Mouse (Mus musculus) embryo, embryonic 11.5 days (tissue): ENCODE results near the gene Dpm3.

Experiments used
- DNase-seq: peaks from one replicate; pipeline ENCODE4 v3.0.0-alpha.2; 2012; ENCODE audit warnings: low read depth, low spot score

Dpm3 gene

DNA sequence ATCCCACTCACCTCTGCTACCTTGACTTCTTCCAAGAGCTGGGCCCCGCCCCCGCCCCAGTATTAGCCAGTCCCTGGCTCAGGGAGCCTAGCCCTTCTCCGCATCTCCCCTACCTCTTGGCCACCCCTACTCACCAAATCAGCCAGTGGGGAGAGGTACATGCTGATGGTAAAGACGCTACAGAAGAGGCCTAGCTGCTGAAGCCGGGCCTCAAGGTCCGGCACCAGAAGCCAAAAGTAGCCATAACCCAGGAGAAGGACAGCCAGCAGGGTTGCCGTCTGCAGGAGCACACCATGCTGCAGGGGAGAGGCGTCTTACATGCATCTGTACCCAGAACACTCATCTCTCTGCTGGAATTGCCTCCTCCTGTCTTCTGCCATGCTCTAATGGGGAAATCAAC, 9.8 kb downstream of the Dpm3 start:
- no peak for DNase-seq

DNA sequence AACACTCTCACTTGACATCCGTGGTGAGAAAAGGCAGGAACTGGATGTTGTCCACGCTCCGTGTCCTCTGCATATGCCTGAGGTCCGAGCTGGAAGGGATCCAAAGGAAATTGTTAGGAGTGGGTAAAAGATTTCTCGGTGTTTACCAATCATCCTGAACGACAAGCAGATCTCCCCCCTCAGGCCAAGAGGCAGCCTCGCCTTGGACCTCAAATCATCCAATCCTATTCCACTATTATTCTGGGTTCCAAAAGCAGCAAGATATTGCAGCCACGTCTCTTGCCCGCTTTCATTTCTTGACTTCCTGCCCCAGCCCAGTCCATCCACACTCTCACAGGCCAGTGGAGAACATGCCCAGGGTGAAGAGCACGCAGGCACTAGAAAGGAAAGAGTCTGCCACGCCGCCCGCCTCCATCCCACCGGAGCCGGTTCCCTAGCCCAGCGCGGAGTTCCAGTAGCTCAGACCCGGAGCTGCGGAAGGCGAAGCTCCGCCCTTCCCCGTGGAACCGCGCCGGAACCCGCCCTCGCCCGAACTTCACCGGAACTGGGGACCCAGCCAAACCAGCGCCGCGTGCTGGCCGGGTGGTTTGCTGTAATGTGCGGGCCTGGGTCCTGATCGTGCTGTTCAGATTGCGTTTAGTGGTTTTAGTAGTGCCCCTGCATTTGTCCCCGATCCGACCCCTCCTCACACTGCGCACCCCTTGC, 11.0 kb downstream of the Dpm3 start, which contains the start of gene Slc50a1:
Slc50a1 (minus strand) TSS at position 520 of the 705 bp plus-strand sequence.
- DNase-seq = no peak

DNA sequence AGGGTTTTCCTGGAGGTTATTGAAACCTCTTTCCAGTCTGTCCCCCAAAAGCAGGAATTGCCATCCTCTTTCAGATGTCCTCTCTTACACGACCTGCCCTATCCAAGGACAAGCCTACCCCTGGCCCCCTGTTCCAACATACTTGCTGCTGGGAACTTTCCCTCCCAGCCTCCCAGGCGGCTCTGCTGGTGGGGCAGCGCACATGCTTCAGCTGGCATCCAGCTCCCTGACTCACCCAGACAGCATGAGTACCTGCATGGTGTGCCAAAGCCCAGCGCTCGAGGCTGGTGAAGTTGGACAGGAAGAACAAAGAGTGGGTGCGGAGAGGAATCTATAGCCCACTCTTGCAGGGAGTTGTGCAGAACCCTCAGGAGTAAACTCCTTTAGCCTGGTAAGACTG, 11.7 kb downstream of the Dpm3 start:
- DNase-seq = no peak

DNA sequence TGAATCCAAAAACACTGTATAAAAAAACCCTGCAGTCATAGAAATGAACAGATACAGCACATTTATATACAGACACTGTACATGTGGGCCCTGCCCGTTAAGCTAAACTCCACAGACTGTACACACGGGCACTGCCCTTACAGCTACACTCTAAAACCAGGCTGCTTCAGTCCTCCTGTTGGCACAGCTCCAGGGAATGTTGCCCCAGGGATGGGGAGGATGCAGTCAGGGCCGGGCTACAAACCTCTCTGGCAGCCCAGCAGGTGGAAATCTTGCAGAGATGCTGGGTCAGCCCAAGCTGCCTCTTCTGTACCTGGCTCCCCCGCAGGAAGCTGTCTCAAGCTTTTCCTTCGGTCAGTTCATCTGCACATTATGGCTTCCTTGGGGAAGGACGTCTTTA, 12.6 kb downstream of the Dpm3 start:
- no peak for DNase-seq

DNA sequence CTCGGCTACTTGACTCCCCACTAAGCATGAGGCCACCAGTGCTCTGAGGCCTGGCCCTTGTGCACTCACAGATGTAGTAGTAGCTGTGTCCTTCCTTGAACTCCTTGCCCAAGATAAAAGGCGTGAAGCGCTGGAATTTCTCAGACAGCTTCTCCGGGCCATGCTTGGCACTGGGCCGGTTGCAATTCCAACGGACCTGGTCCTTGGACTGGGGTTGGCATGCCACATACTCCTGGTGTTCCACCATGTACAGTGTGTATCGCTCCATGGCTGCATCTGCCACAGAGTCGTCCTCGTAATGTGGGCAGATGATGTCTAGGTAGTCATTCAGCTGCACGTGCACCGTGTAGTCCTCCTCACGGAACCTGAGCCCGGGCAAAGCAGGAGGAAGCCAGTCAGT, 16.9 kb downstream of the Dpm3 start:
- DNase-seq = no peak

DNA sequence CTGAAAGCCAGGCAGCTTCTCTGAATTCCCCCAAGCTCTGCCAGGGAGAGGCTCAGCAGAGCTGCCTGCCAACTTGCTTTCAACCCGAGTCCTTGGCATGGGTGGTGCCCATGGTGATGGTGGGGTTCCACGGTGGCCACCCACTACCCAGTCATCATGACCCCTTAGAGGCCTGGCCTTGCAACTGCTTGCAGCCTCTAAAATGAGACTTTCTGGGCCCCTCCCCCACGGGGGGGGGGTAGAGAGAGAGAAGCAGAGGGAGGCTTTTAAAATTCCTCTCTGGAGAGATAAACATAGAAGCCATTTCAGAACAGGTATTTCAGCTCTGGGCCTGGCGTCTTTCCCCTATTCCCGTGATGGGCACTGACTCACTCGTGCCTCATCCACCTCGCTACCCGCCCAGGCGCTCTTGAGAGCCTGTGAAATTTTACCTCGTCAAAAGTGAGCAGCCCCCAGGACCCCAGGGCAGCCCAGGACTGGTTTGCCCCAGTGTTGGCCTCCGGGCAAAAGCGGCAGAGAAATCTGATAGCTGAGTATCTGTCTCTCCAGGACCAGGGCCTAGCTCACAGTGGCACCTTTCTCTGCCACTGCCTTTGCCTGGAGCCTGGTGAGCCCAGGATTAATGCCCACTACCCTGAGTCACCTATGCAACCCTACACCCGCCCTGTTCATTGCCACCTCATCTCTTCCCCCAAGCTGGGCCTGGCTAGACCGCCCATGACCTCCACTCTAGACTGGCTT, 18.3 kb downstream of the Dpm3 start:
- no peak for DNase-seq

DNA sequence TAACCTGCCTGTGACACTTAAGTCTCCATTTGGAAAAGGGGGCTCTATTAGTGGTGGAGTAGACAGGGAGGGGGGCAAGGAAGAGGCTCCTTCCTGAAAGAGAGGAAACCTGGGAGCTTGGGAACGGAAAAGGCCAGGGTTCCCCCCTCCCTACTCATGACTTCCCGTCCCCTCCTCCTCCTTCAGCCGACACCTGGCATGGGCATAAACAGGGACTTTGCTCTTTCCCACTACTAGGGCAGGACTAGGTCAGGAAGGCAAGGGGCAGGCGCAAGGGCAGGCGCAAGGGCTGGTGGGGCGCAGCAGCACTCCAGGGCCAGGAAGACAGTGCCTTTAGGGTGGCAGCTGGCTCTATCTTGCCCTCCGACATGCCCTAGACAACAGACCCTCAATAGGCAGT, 18.9 kb downstream of the Dpm3 start:
- no peak for DNase-seq

DNA sequence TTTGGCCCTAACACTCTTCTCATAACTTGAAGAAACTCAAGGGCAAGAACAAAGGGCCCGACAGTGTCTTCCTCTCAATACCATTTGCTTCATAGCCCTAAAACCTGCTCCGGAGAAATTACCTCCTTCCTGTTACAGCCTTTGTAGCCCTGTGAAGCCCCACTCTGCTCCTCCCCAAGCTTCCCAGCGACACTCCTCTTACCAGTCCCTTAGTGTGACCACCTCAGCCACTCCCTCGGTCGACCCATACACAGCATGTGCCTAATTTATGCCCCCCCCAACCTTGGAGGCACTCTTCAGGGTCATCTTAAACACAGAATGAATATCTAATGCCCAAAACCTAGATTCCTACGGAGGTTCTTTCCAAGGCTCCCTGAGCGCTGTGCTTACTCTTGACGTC, 19.5 kb downstream of the Dpm3 start:
- DNase-seq = no peak

DNA sequence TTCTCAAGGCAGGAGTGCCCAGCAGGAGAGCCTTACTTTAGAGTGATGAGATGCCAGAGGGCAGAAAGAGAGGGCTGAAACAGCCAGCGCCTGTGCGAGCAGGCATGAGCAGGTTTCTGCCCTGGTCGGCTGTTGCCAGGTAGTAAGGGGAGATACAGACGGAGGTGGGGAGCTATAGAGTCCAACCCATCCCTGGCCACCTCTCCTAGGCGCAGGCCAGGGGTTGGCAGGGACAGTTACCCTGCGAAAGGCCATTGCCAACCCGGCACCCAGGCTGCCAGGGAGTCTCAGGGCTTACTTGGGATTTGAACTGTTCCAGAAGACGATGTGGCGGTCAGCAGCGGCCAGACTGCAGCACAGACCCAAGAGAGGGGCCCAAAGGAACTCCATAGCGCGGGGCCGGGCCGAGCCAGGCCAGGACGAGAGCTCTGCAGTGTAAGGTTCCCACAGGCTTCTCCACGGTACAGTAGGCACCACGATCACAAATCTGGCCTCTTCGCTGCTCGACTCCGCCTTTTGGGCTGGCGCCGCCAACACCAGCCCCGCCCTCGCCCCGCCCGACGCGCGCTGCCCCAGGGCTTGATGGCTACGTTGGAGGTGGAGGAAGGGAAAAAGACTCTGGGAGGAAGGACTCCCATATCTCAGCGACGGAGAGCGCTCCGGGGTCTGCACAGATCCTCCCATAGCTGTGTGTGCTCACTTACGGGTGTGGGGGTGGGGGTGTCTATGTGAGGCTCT, 20.2 kb downstream of the Dpm3 start:
- peak; percentile 61 for DNase-seq

DNA sequence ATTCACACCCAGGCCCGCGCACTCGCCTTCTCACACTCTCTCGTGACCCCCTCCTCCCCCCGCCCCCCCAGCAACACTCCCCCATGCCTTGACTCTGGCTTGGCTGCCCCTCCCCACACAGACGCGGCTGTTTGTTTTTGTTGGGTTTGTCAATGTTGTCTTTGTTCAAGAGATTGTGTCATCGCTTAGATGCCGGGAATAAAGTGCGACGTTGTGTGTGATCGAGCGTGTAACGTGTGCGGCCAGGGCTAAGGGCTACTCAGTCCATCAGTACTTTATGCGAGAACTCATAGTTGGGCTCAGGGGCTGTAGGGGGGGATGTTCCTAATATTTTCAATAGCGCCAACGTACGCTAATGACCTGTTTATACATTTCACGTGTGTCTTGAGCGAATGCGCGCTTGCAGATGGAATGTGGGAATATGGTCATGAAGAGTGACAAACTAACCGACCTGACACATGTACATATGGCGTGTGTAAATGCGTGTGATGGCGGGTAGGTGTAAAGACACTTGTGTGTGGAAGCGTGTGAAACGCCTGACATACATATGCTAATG, 21.0 kb downstream of the Dpm3 start:
- no peak for DNase-seq

DNA sequence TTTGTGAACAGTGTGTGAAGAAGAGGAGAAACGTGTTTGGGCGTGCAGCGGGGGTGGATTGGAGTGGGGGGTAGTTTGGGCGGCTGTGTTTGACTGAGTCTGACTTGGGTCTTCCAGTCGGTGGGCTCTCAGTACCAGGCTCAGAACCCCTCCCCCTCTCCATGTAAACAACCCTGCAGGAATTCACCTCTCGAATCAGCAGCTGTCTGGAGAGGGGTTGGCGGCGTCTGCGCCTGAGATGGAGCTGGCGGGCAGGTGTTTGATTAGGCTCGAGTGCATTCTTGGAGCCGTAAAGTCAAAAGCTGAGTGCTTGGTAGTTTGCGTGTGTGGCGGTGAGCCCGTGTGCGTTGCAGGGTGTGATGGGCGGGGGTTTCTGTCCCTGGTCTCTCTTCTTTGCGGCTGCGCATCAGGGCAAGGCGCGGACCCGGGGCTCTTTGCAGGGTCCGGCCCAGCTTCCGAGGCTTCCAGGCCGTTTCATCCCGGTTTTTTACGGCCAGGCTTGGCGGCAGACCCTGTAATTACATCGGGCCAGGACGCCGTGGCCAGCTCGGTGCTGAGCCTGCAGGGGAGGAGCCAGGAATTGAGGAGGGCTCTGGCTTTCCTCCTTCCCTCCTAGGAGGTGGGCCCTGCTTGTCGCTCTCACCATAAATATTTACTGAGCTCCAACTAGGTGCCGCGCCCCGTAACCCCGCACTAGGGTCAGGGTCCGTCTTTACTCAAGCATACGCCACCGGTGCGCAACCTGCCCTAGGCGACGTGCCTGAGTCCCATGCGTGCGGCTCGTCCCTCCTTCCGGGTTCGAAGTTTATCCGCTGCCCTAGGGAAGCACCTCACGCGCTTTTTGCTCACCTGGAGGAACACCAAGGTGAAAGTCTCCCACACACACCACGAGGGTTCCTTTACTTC, 21.7 kb downstream of the Dpm3 start, which contains the start of gene Efna1:
Efna1 (minus strand) TSS at position 537 of the 906 bp plus-strand sequence.
- no peak for DNase-seq

DNA sequence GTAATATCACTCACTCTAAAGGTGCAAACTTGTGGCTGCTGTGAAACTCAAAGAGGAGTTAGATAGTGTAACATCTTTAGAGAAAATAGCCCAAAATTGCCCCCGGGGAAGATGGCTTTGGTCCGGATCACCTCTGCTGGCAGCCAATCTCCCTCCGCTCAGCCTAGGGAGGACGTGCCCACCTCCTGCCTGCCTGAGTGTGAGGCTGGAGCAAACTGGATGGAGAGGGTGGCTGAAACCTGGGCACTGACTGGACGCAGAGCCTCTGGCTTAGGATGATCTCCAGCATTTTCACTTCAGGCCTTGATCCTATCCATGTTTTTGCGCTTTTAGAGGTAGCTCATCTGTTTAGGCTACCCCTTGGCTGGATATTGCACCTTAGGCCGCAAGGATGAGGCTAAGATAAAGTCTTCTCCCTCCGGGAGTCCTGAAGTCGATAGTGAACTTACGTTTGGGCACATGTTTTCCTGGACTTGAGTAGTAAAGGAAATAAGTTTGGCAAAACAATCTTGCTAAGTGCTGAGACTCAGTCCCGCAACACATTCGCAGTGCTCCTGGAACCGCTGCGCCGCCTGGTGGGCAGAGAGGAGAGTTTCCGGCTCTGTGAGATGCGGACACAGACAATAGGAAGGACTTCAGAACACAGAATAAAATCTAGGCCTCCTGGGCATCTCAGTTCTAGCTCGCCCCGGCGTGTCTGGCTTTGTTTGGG, 22.6 kb downstream of the Dpm3 start:
- DNase-seq = peak; percentile 73

DNA sequence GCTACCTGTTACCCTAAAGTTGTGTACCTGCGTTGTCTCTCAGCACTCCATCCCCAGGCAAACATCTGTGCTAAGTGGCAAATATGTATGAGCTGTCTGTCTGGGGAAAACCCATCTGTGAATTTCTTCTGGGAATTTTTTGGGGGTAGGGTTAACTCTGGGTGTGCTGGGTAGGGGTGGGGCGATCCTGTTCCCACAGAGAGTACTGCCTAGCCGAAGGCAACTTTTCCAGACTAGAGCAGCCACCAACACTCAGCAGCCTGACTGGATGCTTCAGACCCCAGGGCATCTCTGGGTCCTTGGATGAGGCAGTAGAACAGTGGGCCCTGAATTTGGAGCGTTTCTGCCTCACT, 23.1 kb downstream of the Dpm3 start:
- DNase-seq = no peak

DNA sequence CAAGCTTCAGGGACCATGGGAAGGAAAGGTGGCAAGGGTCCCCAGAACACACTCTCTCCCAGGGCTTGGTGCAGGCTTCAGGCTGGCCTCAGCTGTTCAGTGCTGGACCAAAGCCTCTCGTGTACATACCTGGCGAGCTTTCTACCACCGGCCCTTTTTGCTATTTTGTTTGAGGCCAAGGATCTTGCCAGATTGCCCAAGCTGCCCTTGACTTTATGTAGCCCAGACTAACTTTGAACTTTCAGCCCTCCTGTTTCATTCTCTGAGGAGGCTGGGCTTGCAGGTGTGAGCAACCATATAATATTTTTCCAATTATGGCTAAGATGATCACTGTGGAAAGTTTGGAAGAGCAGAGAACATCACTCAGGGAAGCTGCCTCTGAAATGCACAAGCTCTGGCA, 25.1 kb downstream of the Dpm3 start:
- DNase-seq = no peak

DNA sequence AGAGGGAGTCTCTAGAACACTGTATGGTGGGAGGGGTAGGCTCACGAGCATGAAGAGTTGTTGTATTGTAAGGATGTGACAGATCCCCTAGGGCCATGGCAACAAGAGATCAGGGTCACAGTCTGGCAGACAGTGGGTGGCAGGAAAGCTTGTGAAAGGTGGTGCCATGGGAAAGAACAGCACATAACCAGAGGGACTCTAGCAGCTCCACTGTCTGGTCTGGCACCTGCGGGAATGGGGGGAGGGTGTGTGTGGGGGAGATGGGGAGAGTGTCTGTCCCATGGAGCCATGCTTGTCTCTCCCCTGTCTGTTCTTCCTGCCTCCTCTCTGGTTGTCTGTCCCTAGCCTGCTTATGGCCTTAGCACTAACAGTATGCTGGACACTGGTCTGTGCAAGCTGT, 26.4 kb downstream of the Dpm3 start:
- DNase-seq = no peak

DNA sequence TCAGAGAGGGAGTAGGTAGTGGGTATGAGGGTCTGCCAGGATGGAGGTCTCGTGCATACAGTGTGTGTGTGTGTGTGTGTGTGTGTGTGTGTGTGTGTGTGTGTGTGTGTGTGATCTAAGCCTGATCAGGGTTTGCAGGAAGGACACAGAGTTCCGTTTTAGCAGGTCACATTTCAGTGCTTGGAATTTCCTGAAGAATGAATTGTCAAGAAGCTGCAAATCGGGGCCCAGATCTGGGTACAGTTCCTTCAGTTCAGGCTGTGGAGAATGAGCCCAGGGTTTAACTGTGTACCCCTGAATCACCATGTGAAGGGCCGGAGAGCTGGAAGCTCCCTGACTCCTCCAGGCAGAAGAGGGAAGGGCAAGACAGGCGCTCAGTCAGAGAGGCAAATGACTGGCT, 28.1 kb downstream of the Dpm3 start:
- no peak for DNase-seq

DNA sequence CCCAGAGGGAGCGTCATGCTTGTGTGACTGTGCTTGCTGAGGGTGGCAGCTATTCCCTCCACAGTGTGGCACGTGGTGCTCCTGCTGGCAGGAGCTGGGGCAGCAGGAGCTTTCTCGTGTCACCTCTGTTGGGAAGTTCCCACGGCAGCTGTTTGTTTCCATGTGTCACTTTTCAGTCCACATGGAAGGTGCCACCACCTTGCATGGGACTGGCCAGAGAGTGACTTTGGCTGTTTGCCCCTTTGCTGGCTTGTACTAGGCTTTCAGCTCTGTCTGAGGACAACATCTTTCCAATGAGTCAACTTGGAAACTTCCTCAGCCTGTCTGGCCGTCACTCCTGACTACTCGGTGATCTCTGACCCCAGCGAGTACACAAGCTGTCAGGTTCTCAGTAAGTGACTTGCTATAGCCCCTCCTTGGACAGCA, 29.4 kb downstream of the Dpm3 start:
- DNase-seq = no peak

DNA sequence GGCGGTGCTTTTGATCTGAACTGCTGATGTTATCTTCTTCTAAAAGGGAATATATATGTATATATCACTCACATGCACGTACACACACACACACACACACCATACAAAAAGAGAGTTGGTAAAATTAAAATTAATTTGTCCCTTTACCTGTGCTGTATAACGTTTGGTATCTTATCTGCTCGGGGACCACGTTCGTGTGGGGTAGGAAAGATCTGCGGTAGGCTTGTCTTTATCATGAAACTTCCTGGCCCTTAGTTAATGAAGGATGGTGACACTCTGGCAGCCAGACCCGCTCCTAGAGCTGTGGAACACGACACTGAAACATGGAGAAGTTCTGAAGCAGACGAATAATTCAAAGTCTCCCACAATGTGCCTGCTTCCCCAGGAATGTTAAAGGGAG, 32.7 kb downstream of the Dpm3 start:
- DNase-seq = no peak

DNA sequence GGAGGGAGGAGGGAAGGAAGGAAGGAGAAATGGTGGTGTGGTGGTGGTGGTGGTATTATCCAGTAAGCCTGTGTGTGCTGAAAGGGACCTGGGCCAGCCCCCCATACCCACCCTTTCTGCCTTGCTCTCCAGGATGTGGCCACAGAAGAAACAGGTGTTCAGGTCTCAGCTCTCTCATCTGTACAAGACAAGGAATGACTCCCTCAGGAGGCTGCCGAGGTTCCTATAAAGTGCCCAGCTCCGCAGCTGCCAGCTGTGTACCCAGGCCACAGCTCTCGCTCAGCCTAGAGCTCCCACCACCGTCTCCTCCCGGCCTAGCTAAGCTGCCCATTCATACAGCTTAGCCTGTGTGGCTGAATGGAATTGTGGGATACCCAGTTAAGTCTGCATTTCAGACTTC, 33.1 kb downstream of the Dpm3 start:
- no peak for DNase-seq

DNA sequence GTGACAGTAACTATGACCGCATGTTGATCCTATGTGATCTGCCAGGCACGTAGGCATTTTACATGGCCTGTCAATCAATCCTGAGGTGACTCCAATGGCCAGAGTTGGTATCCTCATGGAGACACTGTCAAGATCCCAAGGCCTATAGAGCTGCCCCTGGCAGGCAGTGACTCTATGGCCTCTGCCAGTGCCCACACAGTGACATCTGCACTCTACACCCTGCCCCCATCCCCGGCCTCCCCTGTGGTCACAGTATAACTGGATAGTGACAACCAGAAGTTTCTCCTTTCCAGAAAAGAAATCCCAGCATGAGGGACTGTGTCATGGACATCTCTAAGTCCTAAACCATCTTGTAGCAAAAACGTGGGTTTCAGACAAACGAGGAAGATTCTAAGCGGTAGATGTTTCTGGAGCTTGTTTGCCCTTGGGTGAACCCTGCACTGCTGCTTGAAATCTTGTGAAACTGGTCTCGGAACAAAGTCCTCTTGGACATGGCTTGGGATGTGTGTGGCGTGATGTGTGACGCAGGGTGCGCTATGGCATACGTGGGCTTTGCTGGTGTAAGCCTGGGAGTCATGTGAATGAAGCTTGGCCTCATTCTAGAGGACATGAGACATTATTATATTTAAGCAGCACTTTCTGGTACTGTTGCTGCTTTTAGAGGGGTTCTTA, 34.2 kb downstream of the Dpm3 start:
- DNase-seq = no peak
